Mouse (Mus musculus) forebrain, embryonic 14.5 days (tissue): ENCODE measurements around the gene Celf2. TPM values are rescaled to one million over a fixed set of nuclear protein-coding genes. Genes with fewer than 3 reads are reported as not detected.
A peak's percentile ranks its signal among the peaks of the same experiment; 100 is the strongest.

Experiments
- ATAC-seq: fragments of 200-750 bp; cut with Nextera tagmentation; 2 replicates; pipeline ENCODE4 v1.8.0; 2017; ENCODE audit warnings: mild to moderate bottlenecking, moderate library complexity
- DNase-seq: peaks from one replicate; pipeline ENCODE4 v3.0.0-alpha.2; 2015; ENCODE audit warnings: low spot score
- H3K27ac ChIP-seq: fragments of 300-500 bp; sonication (generic); 2 replicates; pipeline ENCODE4 v1.5.1; 2014; ENCODE audit warnings: low read depth, mild to moderate bottlenecking, control low read depth, low read length, moderate library complexity
- H3K27me3 ChIP-seq: fragments of 300-500 bp; sonication (generic); replicated peaks from 2 replicates; pipeline ENCODE4 v1.6.1; 2014; ENCODE audit warnings: low read length, control low read depth, mixed read lengths; ENCODE audit not compliant: control insufficient read depth, insufficient read depth
- H3K36me3 ChIP-seq: fragments of 300-500 bp; sonication (generic); 2 replicates; pipeline ENCODE4 v1.6.1; 2014; ENCODE audit warnings: low read length, control low read depth; ENCODE audit not compliant: control insufficient read depth, insufficient read depth
- H3K4me1 ChIP-seq: fragments of 300-500 bp; sonication (generic); 2 replicates; pipeline ENCODE4 v1.6.1; 2014; ENCODE audit warnings: antibody characterized with exemption, low read length, control low read depth; ENCODE audit not compliant: control insufficient read depth, insufficient read depth
- H3K4me2 ChIP-seq: fragments of 300-500 bp; sonication (generic); 2 replicates; pipeline ENCODE4 v1.6.1; 2014; ENCODE audit warnings: mild to moderate bottlenecking, control low read depth, low read length
- H3K4me3 ChIP-seq: fragments of 300-500 bp; sonication (generic); 2 replicates; pipeline ENCODE4 v1.5.1; 2014; ENCODE audit warnings: low read depth, low read length, control low read depth
- H3K9ac ChIP-seq: fragments of 300-500 bp; sonication (generic); 2 replicates; pipeline ENCODE4 v1.6.1; 2014; ENCODE audit warnings: mild to moderate bottlenecking, low read length, control low read depth, moderate library complexity
- H3K9me3 ChIP-seq: fragments of 300-500 bp; sonication (generic); replicated peaks from 2 replicates; pipeline ENCODE4 v1.6.1; 2016; ENCODE audit warnings: low read length, control low read depth, mixed read lengths; ENCODE audit not compliant: control insufficient read depth
- WGBS: fragments of 180-500 bp; shearing (Covaris S2); extraction: QIAGEN DNeasy Blood & Tissue Kit; methylation state at CpG from one replicate; pipeline ENCODE4 v1.1.7; 2014; 5-methylcytosine and 5-hydroxymethylcytosine counted together
- polyA plus RNA-seq: library from polyadenylated mRNA; unstranded; fragments of >200 nt; fragmentation: Nextera tagmentation; extraction: Ambion mirVana; gene quantifications from 2 replicates; pipeline ENCODE4 v1.2.1, GENCODE M21; 2014

Celf2 gene
- polyA plus RNA-seq, 1 experiment from 2014 or later: 198 TPM

- no peak for ATAC-seq
Observed at GRCm38 (mm10) chr2:6790876-6791275, 718.5 kb downstream of the Celf2 start.

GRCm38 (mm10) chr2:6786494-6787144, 722.7 kb downstream of the Celf2 start:
- ATAC-seq (no peak), DNase-seq (no peak)
- Histone ChIP-seq H3K9ac (no peak overlapping the region), H3K4me3 (no peak overlapping the region), H3K36me3 (no peaks in the 10 kb centered on the region), H3K4me1 (peaks cover 4% of the 10 kb centered on the region; the same call in 1 of the 2 replicates), H3K9me3 (no peaks in the 10 kb centered on the region), H3K27me3 (no peaks in the 10 kb centered on the region), H3K4me2 (no peak overlapping the region), H3K27ac (no peak overlapping the region)
- WGBS: 89% methylated on average over 3 of the region's 3 CpGs

More at GRCm38 (mm10) chr2:6790876-6791275, 718.5 kb downstream of the Celf2 start:
- Histone ChIP-seq H3K4me2 (no peak overlapping the region), H3K4me3 (no peak overlapping the region), H3K9me3 (no peaks in the 10 kb centered on the region), H3K36me3 (no peaks in the 10 kb centered on the region), H3K27me3 (no peaks in the 10 kb centered on the region), H3K27ac (no peak overlapping the region), H3K4me1 (peaks cover 4% of the 10 kb centered on the region; the same call in 1 of the 2 replicates), H3K9ac (no peak overlapping the region)
- WGBS: 90% methylated on average over 2 of the region's 2 CpGs
- DNase-seq: no peak

GRCm38 (mm10) chr2:6770214-6770613, 739.1 kb downstream of the Celf2 start:
- 69% methylated on average over 2 of the region's 2 CpGs for WGBS
- Histone ChIP-seq H3K9me3 (no peaks in the 10 kb centered on the region), H3K4me2 (no peak overlapping the region), H3K9ac (no peak overlapping the region), H3K4me3 (no peak overlapping the region), H3K36me3 (no peaks in the 10 kb centered on the region), H3K27me3 (no peaks in the 10 kb centered on the region), H3K27ac (no peak overlapping the region), H3K4me1 (0 out of 2 replicates have a peak, but pooled peaks cover 2% of the 10 kb centered on the region)
- peak; percentile 23 for DNase-seq
- ATAC-seq: no peak

- Histone ChIP-seq H3K9me3 (no peaks in the 10 kb centered on the region), H3K4me2 (no peak overlapping the region), H3K4me3 (no peak overlapping the region), H3K27ac (no peak overlapping the region), H3K9ac (no peak overlapping the region), H3K4me1 (no peaks in the 10 kb centered on the region), H3K36me3 (no peaks in the 10 kb centered on the region), H3K27me3 (no peaks in the 10 kb centered on the region)
- DNase-seq: no peak
- WGBS: 76% methylated on average over 2 of the region's 2 CpGs
- ATAC-seq: no peak
Observed at GRCm38 (mm10) chr2:6762381-6762780, 747.0 kb downstream of the Celf2 start.

- H3K27ac ChIP-seq: no peak overlapping the region
- DNase-seq (no peak), ATAC-seq (no peak)
- H3K4me3 ChIP-seq: no peak overlapping the region
- no peak overlapping the region for H3K4me2 ChIP-seq
- no peak overlapping the region for H3K9ac ChIP-seq
- 88% methylated on average over 2 of the region's 2 CpGs for WGBS
- H3K36me3 ChIP-seq: no peaks in the 10 kb centered on the region
- 0 out of 2 replicates have a peak, but pooled peaks cover 5% of the 10 kb centered on the region for H3K4me1 ChIP-seq
- H3K9me3 ChIP-seq: no peaks in the 10 kb centered on the region
- H3K27me3 ChIP-seq: no peaks in the 10 kb centered on the region
Observed at GRCm38 (mm10) chr2:6743173-6743572, 766.2 kb downstream of the Celf2 start.

GRCm38 (mm10) chr2:6739998-6740668, 769.2 kb downstream of the Celf2 start:
- Histone ChIP-seq H3K27me3 (no peaks in the 10 kb centered on the region), H3K9ac (no peak overlapping the region), H3K4me1 (0 out of 2 replicates have a peak, but pooled peaks cover 5% of the 10 kb centered on the region), H3K4me3 (no peak overlapping the region), H3K9me3 (no peaks in the 10 kb centered on the region), H3K27ac (no peak overlapping the region), H3K36me3 (no peaks in the 10 kb centered on the region), H3K4me2 (no peak overlapping the region)
- ATAC-seq (no peak; the same call in 1 of the 2 replicates), DNase-seq (no peak)
- WGBS: 83% methylated on average over 4 of the region's 4 CpGs

GRCm38 (mm10) chr2:6732026-6732425, 777.3 kb downstream of the Celf2 start:
- no peaks in the 10 kb centered on the region for H3K9me3 ChIP-seq
- peaks cover 17% of the 10 kb centered on the region for H3K4me1 ChIP-seq
- no peak overlapping the region for H3K27ac ChIP-seq
- H3K36me3 ChIP-seq: no peaks in the 10 kb centered on the region
- H3K27me3 ChIP-seq: no peaks in the 10 kb centered on the region
- H3K4me2 ChIP-seq: no peak overlapping the region
- no peak overlapping the region for H3K4me3 ChIP-seq
- no peak overlapping the region for H3K9ac ChIP-seq
- no peak for ATAC-seq
- 45% methylated on average over 2 of the region's 2 CpGs for WGBS
- peak; percentile 71 for DNase-seq

GRCm38 (mm10) chr2:6730860-6731259, 778.5 kb downstream of the Celf2 start:
- H3K4me3 ChIP-seq: no peak overlapping the region
- no peak for ATAC-seq
- H3K27ac ChIP-seq: 0 out of 2 replicates have a peak overlapping the region, but pooled peaks have one; percentile 5
- no peaks in the 10 kb centered on the region for H3K9me3 ChIP-seq
- no peak for DNase-seq
- H3K27me3 ChIP-seq: no peaks in the 10 kb centered on the region
- no peak overlapping the region for H3K9ac ChIP-seq
- WGBS: 61% methylated on average over 3 of the region's 3 CpGs
- peaks cover 23% of the 10 kb centered on the region for H3K4me1 ChIP-seq
- no peaks in the 10 kb centered on the region for H3K36me3 ChIP-seq
- no peak overlapping the region for H3K4me2 ChIP-seq

- no peak overlapping the region for H3K9ac ChIP-seq
- 47% methylated on average over 9 of the region's 9 CpGs for WGBS
- no peaks in the 10 kb centered on the region for H3K36me3 ChIP-seq
- peaks cover 23% of the 10 kb centered on the region for H3K4me1 ChIP-seq
- no peak overlapping the region for H3K4me3 ChIP-seq
- no peak overlapping the region for H3K4me2 ChIP-seq
- no peaks in the 10 kb centered on the region for H3K9me3 ChIP-seq
- H3K27ac ChIP-seq: no peak overlapping the region
- DNase-seq: no peak
- no peaks in the 10 kb centered on the region for H3K27me3 ChIP-seq
- ATAC-seq: no peak
Observed at GRCm38 (mm10) chr2:6729984-6730383, 779.4 kb downstream of the Celf2 start.
